Mouse (Mus musculus): ENCODE data around the gene Cp.
"Not testable (repeated sequence)": the region's sequence is repeated elsewhere in the genome, so short reads cannot be mapped to it uniquely, and the experiment has no call there.

The Cp gene

GRCm38 (mm10) chr3:19956885-19957284 lies at the start of gene Cp:
Gene Cp (plus strand): TSS chr3:19957054.
- DNase-seq (ENCODE audit: low spot score): peak; percentile 18

DNA sequence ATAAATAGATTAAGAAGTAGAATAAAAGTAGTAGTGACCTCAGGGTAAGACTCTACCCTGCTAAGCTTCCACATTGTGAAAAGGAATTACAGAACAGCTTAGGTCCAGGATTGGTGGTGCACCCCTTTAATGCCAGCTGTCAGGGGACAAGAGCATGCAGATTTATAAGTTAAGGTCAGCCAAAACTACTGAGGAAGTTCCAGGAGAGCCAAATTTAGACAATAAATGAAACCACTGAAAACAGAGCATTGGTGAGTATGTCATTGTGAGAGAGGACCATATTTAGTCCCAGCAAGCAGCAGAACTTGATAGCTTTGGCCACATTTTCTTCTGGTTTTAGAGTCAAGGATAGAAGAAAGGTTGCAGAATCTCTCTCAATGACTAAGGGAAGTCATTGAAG lies 8.3 kb upstream of the Cp start:
- no peak for DNase-seq (ENCODE audit: low spot score)

- DNase-seq (ENCODE audit: low spot score): not testable (repeated sequence)
Observed at GRCm38 (mm10) chr3:19949401-19949800, 7.5 kb upstream of the Cp start.

GRCm38 (mm10) chr3:19953425-19953824 lies 3.4 kb upstream of the Cp start:
- no peak for DNase-seq (ENCODE audit: low spot score)

GRCm38 (mm10) chr3:19953865-19954264 lies 3.0 kb upstream of the Cp start:
- DNase-seq (ENCODE audit: low spot score): peak; percentile 90

- no peak for DNase-seq (ENCODE audit: low spot score)
Observed at GRCm38 (mm10) chr3:19958031-19958430, 1.2 kb downstream of the Cp start.

DNA sequence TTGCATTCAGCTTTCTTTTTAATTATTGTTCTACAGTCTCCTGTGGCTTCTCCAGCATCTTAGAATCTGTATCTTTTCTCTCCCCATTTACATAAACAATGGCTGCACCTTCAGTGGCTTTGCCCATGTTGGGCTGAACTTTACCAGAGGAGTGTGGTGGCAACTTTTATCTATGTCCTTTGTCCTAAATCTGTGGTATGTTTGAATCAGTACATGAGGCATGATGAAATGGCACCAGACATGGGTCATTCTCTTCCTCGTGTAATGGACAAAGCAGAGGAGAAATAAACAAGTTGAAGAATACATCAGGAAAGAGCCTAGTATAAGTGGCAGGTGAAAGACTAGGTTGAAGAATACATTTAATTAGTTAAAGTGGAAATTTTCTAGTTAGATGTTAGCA lies 2.1 kb downstream of the Cp start:
- DNase-seq (ENCODE audit: low spot score): no peak

- no peak for DNase-seq (ENCODE audit: low spot score)
Observed at GRCm38 (mm10) chr3:19960570-19961114, 3.8 kb downstream of the Cp start.

DNA sequence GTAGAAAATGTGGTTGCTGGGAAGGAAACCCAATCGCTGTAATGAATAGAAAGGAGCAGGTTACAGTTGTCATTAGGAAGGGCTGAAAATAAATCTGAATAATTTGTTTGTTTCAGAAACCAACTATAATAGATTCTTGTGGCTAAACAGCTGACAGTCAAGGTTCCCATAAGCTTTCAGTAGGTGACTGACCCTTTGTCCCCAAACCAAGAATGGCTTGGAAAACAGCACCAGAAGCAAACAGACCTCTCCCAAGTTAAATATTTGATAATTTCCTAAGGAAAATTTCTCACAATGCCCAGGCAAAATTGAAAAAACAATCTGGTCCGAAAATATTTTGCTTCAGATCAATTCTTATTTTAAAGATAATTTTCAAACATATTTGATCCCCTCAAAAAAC lies 4.5 kb downstream of the Cp start:
- DNase-seq (ENCODE audit: low spot score): no peak

DNA sequence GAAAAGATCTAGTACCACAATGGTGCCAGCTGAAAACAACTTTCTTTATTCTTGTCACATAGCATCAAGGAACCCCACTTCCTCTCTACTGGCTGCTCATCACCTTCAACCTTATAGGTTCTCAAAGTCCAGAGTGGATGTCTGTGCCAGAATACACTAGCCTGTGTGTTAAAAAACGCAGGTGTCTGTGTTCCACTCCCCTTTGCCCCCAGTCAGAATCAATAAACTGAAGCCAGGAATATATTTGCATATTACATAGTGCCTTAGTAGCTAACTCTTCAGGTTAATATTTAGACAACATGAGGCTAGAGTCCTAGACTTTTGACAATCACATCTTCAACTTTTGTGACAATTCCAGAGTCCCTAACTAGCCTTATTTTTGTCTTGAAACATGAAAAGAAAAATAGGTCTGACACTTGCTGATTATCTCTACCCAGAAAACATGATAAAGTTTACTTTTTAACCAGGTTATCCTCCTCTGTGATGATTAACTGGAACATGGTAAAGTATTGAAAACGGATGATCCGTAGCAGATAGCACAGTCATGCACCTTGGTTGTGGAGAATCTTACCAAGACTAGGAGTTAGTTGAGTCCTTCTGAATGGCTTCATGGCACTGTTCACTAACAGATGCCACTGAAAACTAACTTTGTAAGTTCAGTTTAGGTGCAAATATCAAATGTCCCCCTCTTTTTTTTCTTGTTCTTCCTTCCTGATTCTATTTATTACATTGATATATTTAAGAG lies 6.1 kb downstream of the Cp start:
- no peak for DNase-seq (ENCODE audit: low spot score)

GRCm38 (mm10) chr3:19964625-19965188 lies 7.9 kb downstream of the Cp start:
- DNase-seq (ENCODE audit: low spot score): no peak

GRCm38 (mm10) chr3:19965239-19965638 lies 8.4 kb downstream of the Cp start:
- no peak for DNase-seq (ENCODE audit: low spot score)

- DNase-seq (ENCODE audit: low spot score): no peak
Observed at GRCm38 (mm10) chr3:19966072-19966471, 9.2 kb downstream of the Cp start.

- no peak for DNase-seq (ENCODE audit: low spot score)
Observed at GRCm38 (mm10) chr3:19978474-19978873, 21.6 kb downstream of the Cp start.

- no peak for DNase-seq (ENCODE audit: low spot score)
Observed at GRCm38 (mm10) chr3:19981156-19981555, 24.3 kb downstream of the Cp start.

GRCm38 (mm10) chr3:19982846-19983245 lies 26.0 kb downstream of the Cp start:
- DNase-seq (ENCODE audit: low spot score): no peak

DNA sequence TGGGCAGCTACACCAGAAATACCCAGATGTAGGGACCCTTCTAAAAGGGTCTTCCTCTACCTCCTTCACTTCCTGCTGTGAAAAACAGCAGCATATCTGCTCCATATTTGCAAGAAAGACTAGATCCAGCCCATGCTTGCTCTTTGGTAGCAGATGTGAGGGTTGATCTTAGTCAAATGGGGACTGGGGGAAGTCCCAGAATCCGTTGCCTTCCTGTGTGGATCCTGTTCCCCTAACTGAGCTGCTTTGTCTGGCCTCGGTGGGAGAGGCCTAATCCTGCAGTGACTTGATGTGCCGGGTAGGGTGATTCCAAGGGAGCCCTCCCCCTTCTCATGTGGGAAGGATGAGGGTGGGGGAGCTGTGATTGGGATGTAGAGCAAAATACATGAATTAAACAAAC lies 29.3 kb downstream of the Cp start:
- no peak for DNase-seq (ENCODE audit: low spot score)

- DNase-seq (ENCODE audit: low spot score): peak; percentile 7
Observed at GRCm38 (mm10) chr3:19990031-19990430, 33.2 kb downstream of the Cp start.

- no peak for DNase-seq (ENCODE audit: low spot score)
Observed at GRCm38 (mm10) chr3:19992388-19992787, 35.5 kb downstream of the Cp start.

DNA sequence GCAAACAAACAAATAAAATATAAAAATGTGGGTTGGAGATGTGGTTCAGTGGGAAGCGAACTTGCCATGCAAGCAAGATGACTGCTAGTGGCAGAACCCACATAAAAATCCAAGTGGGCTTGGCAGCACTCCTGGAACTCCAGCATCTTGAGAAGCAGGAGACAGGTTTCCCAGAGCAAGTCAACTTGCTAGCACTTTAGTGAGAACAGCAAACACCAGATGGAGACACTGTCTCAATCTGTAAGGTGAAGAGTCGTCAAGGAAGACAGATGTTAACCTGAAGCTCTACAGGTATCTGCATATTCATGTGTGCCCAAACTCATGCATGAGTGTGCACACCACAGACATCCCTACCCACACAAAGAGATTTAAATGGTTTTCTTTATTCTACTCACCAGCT lies 42.7 kb downstream of the Cp start:
- DNase-seq (ENCODE audit: low spot score): no peak

GRCm38 (mm10) chr3:20000806-20001205 lies 44.0 kb downstream of the Cp start:
- no peak for DNase-seq (ENCODE audit: low spot score)

GRCm38 (mm10) chr3:20002786-20003185 lies 45.9 kb downstream of the Cp start:
- peak; percentile 26 for DNase-seq (ENCODE audit: low spot score)

- no peak for DNase-seq (ENCODE audit: low spot score)
Observed at GRCm38 (mm10) chr3:20004422-20004821, 47.6 kb downstream of the Cp start.

- no peak for DNase-seq (ENCODE audit: low spot score)
Observed at GRCm38 (mm10) chr3:20005611-20006010, 48.8 kb downstream of the Cp start.

Measured in lung, postnatal 25 days (tissue).